Mouse (Mus musculus) CH12.LX (cell line): ENCODE measurements at regions not wholly inside any gene's neighbourhood (a gene's known extent, or its start where the extent isn't known, plus 50 kb on each side); places are given as distances from the start of the nearest gene placed in this dataset.
"Not testable (repeated sequence)": the region's sequence is repeated elsewhere in the genome, so short reads cannot be mapped to it uniquely, and the experiment has no call there.

Source experiments
- DNase-seq: peaks from one replicate; pipeline ENCODE4 v3.0.0-alpha.2; 2013; ENCODE audit errors: extremely low read depth
- H3K27ac ChIP-seq: 2 replicates; pipeline ENCODE4 v1.5.1; 2012; ENCODE audit warnings: low read depth, mild to moderate bottlenecking, control low read depth, moderate library complexity; ENCODE audit not compliant: insufficient read depth
- H3K27me3 ChIP-seq: replicated peaks from 2 replicates; pipeline ENCODE3; 2012; ENCODE audit warnings: inconsistent platforms
- H3K36me3 ChIP-seq, 2 experiments: replicated peaks in 1 of 2; 2 replicates each; pipeline versions ENCODE3 to v1.6.1; 2012; ENCODE audit warnings: inconsistent platforms in 1 of 2, low read length in 1 of 2, mild to moderate bottlenecking in 1 of 2, mixed read lengths in 1 of 2, moderate library complexity in 1 of 2; ENCODE audit not compliant: control insufficient read depth in 1 of 2, insufficient read depth in 1 of 2
- H3K4me1 ChIP-seq, 2 experiments: 2 replicates each; pipeline ENCODE4 v1.6.1; 2012; ENCODE audit warnings: inconsistent platforms in 1 of 2, moderate library complexity in 1 of 2; ENCODE audit not compliant: insufficient read depth in 2 of 2, control insufficient read depth in 1 of 2
- H3K4me2 ChIP-seq: 2 replicates; pipeline ENCODE4 v1.6.1; 2012; ENCODE audit warnings: low read depth, mild to moderate bottlenecking, control low read depth; ENCODE audit not compliant: poor library complexity, insufficient read depth, severe bottlenecking
- H3K4me3 ChIP-seq, 3 experiments: fragments of 150-350 bp in 1 of 3; sonication (generic) in 1 of 3; replicated peaks in 1 of 3; 2 replicates each; pipeline versions ENCODE3 to v1.5.1; 2011 to 2012; ENCODE audit warnings: low read depth in 2 of 3, low read length in 2 of 3, mild to moderate bottlenecking in 2 of 3, moderate library complexity in 2 of 3, control low read depth in 1 of 3, improper control_type of control experiment in 1 of 3, inconsistent platforms in 1 of 3, mixed read lengths in 1 of 3; ENCODE audit not compliant: poor library complexity in 1 of 3
- H3K79me2 ChIP-seq: replicated peaks from 2 replicates; pipeline ENCODE4 v1.6.1; 2012; ENCODE audit warnings: mild to moderate bottlenecking, moderate library complexity; ENCODE audit not compliant: control insufficient read depth, poor library complexity, insufficient read depth, severe bottlenecking; ENCODE audit errors: extremely low read depth
- H3K9ac ChIP-seq: 2 replicates; pipeline ENCODE4 v1.6.1; 2012; ENCODE audit warnings: low read depth, mild to moderate bottlenecking, control low read depth, moderate library complexity; ENCODE audit not compliant: insufficient read depth
- H3K9me3 ChIP-seq: replicated peaks from 2 replicates; pipeline ENCODE3; 2012; ENCODE audit warnings: low read length, inconsistent platforms, mixed read lengths
- BHLHE40 ChIP-seq: IDR thresholded peaks from 2 replicates; pipeline ENCODE4 v1.6.1; 2011; ENCODE audit warnings: mild to moderate bottlenecking, low read depth, low read length, improper control_type of control experiment
- CHD2 ChIP-seq: IDR thresholded peaks from 2 replicates; pipeline ENCODE4 v1.6.1; 2011; ENCODE audit warnings: low read length, improper control_type of control experiment
- E2F4 ChIP-seq: IDR thresholded peaks from 2 replicates; pipeline ENCODE4 v1.6.1; 2011; ENCODE audit warnings: low read depth, low read length, improper control_type of control experiment; ENCODE audit not compliant: insufficient replicate concordance
- ELF1 ChIP-seq: IDR thresholded peaks from 2 replicates; pipeline ENCODE4 v1.6.1; 2014; ENCODE audit warnings: low read depth, mild to moderate bottlenecking, inconsistent platforms, low read length, improper control_type of control experiment
- JUND ChIP-seq: conservative IDR thresholded peaks from 2 replicates; pipeline ENCODE4 v1.6.1; 2011; ENCODE audit warnings: low read depth, low read length, improper control_type of control experiment
- MEF2A ChIP-seq: IDR thresholded peaks from 2 replicates; pipeline ENCODE4 v1.6.1; 2014; ENCODE audit warnings: low read depth, mild to moderate bottlenecking, inconsistent platforms, low read length, improper control_type of control experiment, borderline replicate concordance
- MXI1 ChIP-seq: IDR thresholded peaks from 2 replicates; pipeline ENCODE4 v1.6.1; 2011; ENCODE audit warnings: mild to moderate bottlenecking, low read depth, low read length, improper control_type of control experiment
- NELFE ChIP-seq: IDR thresholded peaks from 2 replicates; pipeline ENCODE4 v1.6.1; 2011; ENCODE audit warnings: low read depth, low read length, improper control_type of control experiment
- PAX5 ChIP-seq: IDR thresholded peaks from 2 replicates; pipeline ENCODE4 v1.6.1; 2012; ENCODE audit warnings: low read length, inconsistent platforms, mixed read lengths
- RCOR1 ChIP-seq: conservative IDR thresholded peaks from 2 replicates; pipeline ENCODE4 v1.6.1; 2012; ENCODE audit warnings: low read depth, mild to moderate bottlenecking, inconsistent platforms, low read length, improper control_type of control experiment
- SIN3A ChIP-seq: IDR thresholded peaks from 2 replicates; pipeline ENCODE4 v1.6.1; 2012; ENCODE audit warnings: low read length, improper control_type of control experiment, inconsistent platforms
- TCF12 ChIP-seq: IDR thresholded peaks from 2 replicates; pipeline ENCODE4 v1.6.1; 2014; ENCODE audit warnings: low read depth, mild to moderate bottlenecking, inconsistent platforms, low read length, improper control_type of control experiment
- USF2 ChIP-seq: conservative IDR thresholded peaks from 2 replicates; pipeline ENCODE4 v1.6.1; 2011; ENCODE audit warnings: low read depth, low read length, improper control_type of control experiment
- ZMIZ1 ChIP-seq: IDR thresholded peaks from 2 replicates; pipeline ENCODE4 v1.6.1; 2012; ENCODE audit warnings: low read depth, mild to moderate bottlenecking, inconsistent platforms, low read length, improper control_type of control experiment
- dilution Hi-C: fragments of 300-500 bp; cut with MboI; formaldehyde crosslinking; loops from 2 replicates; pipeline ENCODE4 v1.14.3; 2020; ENCODE audit warnings: low sequenced_read_pairs; ENCODE audit not compliant: extremely low pct_unique_long_range_greater_than_20kb, extremely low pct_ligation_motif_present
- in situ Hi-C: fragments of 300-500 bp; cut with MboI; formaldehyde crosslinking; loops from 3 replicates; pipeline ENCODE4 v1.14.3; 2019; ENCODE audit warnings: low sequenced_read_pairs, low pct_ligation_motif_present, low pct_unique_long_range_greater_than_20kb, mixed read lengths

- H3K4me3 ChIP-seq: no peak overlapping the region
- H3K4me1 ChIP-seq: no peaks in the 10 kb centered on the region; a peak in 1 of 4 replicates
- no peak overlapping the region for H3K4me2 ChIP-seq
- no peaks in the 10 kb centered on the region for H3K79me2 ChIP-seq
- peaks cover 75% of the 10 kb centered on the region for H3K27me3 ChIP-seq
- in situ Hi-C loops (no loop called here), dilution Hi-C loops (no loop called here)
- H3K9me3 ChIP-seq: peaks cover 5% of the 10 kb centered on the region
- no peak overlapping the region for H3K27ac ChIP-seq
- H3K9ac ChIP-seq: no peak overlapping the region
- H3K36me3 ChIP-seq: no peaks in the 10 kb centered on the region
- no peak for DNase-seq
- TF ChIP-seq MXI1 (no peak), CHD2 (no peak), JUND (no peak), PAX5 (no peak), BHLHE40 (no peak), MEF2A (no peak), SIN3A (no peak), ZMIZ1 (no peak), USF2 (no peak), NELFE (no peak), E2F4 (no peak), TCF12 (no peak), RCOR1 (no peak), ELF1 (no peak)
Measured at GRCm38 (mm10) chr11:52460190-52460780, 64.1 kb downstream of the 9530068E07Rik start.

- H3K4me1 ChIP-seq, H3K27ac ChIP-seq, dilution Hi-C loops, H3K4me3 ChIP-seq, H3K27me3 ChIP-seq, H3K36me3 ChIP-seq, H3K79me2 ChIP-seq, H3K9ac ChIP-seq, DNase-seq, H3K9me3 ChIP-seq, H3K4me2 ChIP-seq: not testable (repeated sequence)
- in situ Hi-C loops: loop anchor here (5.0 kb wide), 1 partner anchor 279 kb away; no protein-coding TSS in a partner anchor
Measured at GRCm38 (mm10) chr11:52471128-52471527, 74.9 kb downstream of the 9530068E07Rik start.

- H3K4me1 ChIP-seq, H3K4me2 ChIP-seq, H3K4me3 ChIP-seq, in situ Hi-C loops, H3K36me3 ChIP-seq, dilution Hi-C loops, H3K9ac ChIP-seq, H3K27ac ChIP-seq, H3K9me3 ChIP-seq, H3K79me2 ChIP-seq, DNase-seq, H3K27me3 ChIP-seq: not testable (repeated sequence)
Measured at GRCm38 (mm10) chr11:52480111-52480510, 83.9 kb downstream of the 9530068E07Rik start.

GRCm38 (mm10) chr11:52480694-52481093 is 84.5 kb downstream of the 9530068E07Rik start:
- not testable (repeated sequence) for H3K4me3 ChIP-seq

GRCm38 (mm10) chr11:52483534-52483933 is 87.3 kb downstream of the 9530068E07Rik start:
- DNase-seq, H3K36me3 ChIP-seq, H3K4me3 ChIP-seq, H3K79me2 ChIP-seq, H3K27ac ChIP-seq, H3K9me3 ChIP-seq, H3K4me2 ChIP-seq, dilution Hi-C loops, H3K27me3 ChIP-seq, in situ Hi-C loops, H3K9ac ChIP-seq, H3K4me1 ChIP-seq: not testable (repeated sequence)

More at GRCm38 (mm10) chr11:52480694-52481093, 84.5 kb downstream of the 9530068E07Rik start:
- in situ Hi-C loops, dilution Hi-C loops, H3K36me3 ChIP-seq, H3K79me2 ChIP-seq, H3K27me3 ChIP-seq, H3K27ac ChIP-seq, H3K9ac ChIP-seq, H3K4me2 ChIP-seq, DNase-seq, H3K4me1 ChIP-seq, H3K9me3 ChIP-seq: not testable (repeated sequence)
